Mouse (Mus musculus) lung, embryonic 15.5 days (tissue): ENCODE data around the gene Rdh1. TPM values are rescaled to one million over a fixed set of nuclear protein-coding genes. Genes with fewer than 3 reads are reported as not detected.

Experiments
- ATAC-seq: fragments of 200-750 bp; cut with Nextera tagmentation; 2 replicates; pipeline ENCODE4 v1.8.0; 2017; ENCODE audit warnings: moderate number of reproducible peaks, borderline replicate concordance; ENCODE audit not compliant: low FRiP score, low TSS enrichment; ENCODE audit errors: extremely low read depth
- H3K27ac ChIP-seq: fragments of 300-500 bp; sonication (generic); 2 replicates; pipeline ENCODE4 v1.5.1; 2015; ENCODE audit warnings: moderate library complexity, mild to moderate bottlenecking, inconsistent platforms
- H3K27me3 ChIP-seq: fragments of 300-500 bp; sonication (generic); 2 replicates; pipeline ENCODE4 v1.6.1; 2015; ENCODE audit warnings: inconsistent platforms
- H3K36me3 ChIP-seq: fragments of 300-500 bp; sonication (generic); 2 replicates; pipeline ENCODE4 v1.6.1; 2015; ENCODE audit warnings: inconsistent platforms
- H3K4me1 ChIP-seq: fragments of 300-500 bp; sonication (generic); 2 replicates; pipeline ENCODE4 v1.6.1; 2015; ENCODE audit warnings: inconsistent platforms
- H3K4me2 ChIP-seq: fragments of 300-500 bp; sonication (generic); 2 replicates; pipeline ENCODE4 v1.6.1; 2015; ENCODE audit warnings: inconsistent platforms, mild to moderate bottlenecking, moderate library complexity
- H3K4me3 ChIP-seq: fragments of 300-500 bp; sonication (generic); 2 replicates; pipeline ENCODE4 v1.5.1; 2015; ENCODE audit warnings: mild to moderate bottlenecking, inconsistent platforms
- H3K9ac ChIP-seq: fragments of 300-500 bp; sonication (generic); 2 replicates; pipeline ENCODE4 v1.6.1; 2015; ENCODE audit warnings: inconsistent platforms
- H3K9me3 ChIP-seq: fragments of 300-500 bp; sonication (generic); 2 replicates; pipeline ENCODE4 v1.6.1; 2016; ENCODE audit warnings: inconsistent platforms
- WGBS: fragments of 180-500 bp; shearing (Covaris S2); methylation state at CpG from one replicate; pipeline ENCODE4 v1.1.7; 2015; 5-methylcytosine and 5-hydroxymethylcytosine counted together
- polyA plus RNA-seq: library from polyadenylated mRNA; unstranded; fragments of >200 nt; fragmentation: Nextera tagmentation; extraction: Ambion mirVana; gene quantifications from 2 replicates; pipeline ENCODE4 v1.2.1, GENCODE M21; 2015

Rdh1 gene
- polyA plus RNA-seq, result not detected in 2 replicates

DNA sequence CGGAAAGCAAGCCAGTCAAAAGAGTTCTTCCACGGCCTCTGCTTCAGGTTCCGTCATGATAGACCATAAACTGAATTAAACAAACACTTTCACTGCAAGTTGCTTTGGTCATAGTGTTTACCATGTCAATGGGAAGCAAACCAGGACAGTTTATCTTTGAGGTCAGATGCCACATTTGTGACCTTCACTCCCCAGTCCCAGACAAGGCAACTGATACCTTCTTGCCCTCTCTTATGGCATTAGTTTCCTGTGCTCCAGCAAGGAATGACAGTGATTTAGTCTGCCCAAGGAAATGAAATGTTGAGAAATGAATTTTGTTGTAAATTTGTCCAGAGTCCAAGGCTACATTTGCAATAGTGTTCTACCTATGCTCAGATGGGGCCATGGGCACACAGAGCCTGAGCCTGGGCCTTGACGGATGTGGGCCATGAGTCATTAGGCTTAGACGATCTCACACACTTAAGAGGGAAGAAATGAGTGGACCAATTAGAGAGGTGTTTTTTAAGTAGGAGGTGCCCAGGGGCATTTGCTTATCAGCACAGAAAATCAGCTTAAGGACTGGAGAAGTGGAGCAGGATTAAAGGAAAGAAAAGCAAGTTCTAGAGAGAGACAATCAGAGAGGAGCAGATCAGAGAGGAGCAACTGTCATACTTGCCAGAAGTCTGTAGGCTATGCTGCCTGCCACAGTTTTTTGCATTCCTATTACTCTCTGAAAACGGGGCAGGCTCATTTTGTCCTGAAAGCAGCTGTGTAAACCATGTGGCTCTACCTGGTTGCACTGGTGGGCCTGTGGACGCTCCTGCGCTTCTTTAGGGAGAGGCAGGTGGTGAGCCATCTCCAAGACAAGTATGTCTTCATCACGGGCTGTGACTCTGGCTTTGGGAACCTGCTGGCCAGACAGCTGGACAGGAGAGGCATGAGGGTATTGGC is at the start of gene Rdh1, which contains the start of gene Rdh16f1:
Gene Rdh1 (plus strand): TSS at position 541 of the 930 bp plus-strand sequence.
Gene Rdh16f1 (plus strand): TSS at position 607 of the 930 bp plus-strand sequence.
- no peak within 1 kb of the TSS for H3K9ac ChIP-seq
- no peaks in the 10 kb centered on the region for H3K36me3 ChIP-seq
- no peak within 1 kb of the TSS for H3K4me3 ChIP-seq
- H3K27ac ChIP-seq, result 0 out of 2 replicates have a peak within 1 kb of the TSS, but pooled peaks have one; percentile 8
- H3K4me1 ChIP-seq, result peaks cover 8% of the 10 kb centered on the region
- no peaks in the 10 kb centered on the region for H3K27me3 ChIP-seq
- H3K9me3 ChIP-seq, result no peaks in the 10 kb centered on the region
- no peak within 1 kb of the TSS for H3K4me2 ChIP-seq
- WGBS, result 51% methylated on average over 9 of the region's 9 CpGs
- ATAC-seq, result no peak

DNA sequence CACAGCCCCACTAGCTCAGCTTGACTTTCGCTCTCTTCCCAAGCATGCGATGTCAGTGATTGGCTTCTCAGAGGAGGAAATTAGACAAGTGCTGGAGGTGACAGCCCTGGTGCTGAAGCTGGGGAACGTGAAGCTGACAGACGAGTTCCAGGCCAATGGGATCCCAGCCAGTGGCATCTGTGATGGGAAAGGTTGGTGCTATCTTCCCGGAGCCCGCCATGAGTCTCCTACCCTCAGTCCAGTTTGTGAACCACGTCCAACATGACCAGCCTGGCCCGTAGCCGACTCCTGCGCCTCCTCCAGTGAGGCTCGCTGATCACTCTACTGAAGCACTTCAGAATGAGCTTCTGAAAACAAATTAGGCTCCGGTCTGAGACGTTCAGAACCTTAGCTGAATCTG is 49.2 kb upstream of the Rdh1 start:
- no peak overlapping the region for H3K4me2 ChIP-seq
- 58% methylated on average over 13 of the region's 13 CpGs for whole genome bisulfite sequencing
- H3K36me3 ChIP-seq, result no peaks in the 10 kb centered on the region
- no peaks in the 10 kb centered on the region for H3K27me3 ChIP-seq
- no peak for ATAC-seq
- no peaks in the 10 kb centered on the region for H3K9me3 ChIP-seq
- H3K27ac ChIP-seq, result no peak overlapping the region
- no peak overlapping the region for H3K9ac ChIP-seq
- H3K4me3 ChIP-seq, result no peak overlapping the region
- peaks cover 7% of the 10 kb centered on the region; the same call in 1 of the 2 replicates for H3K4me1 ChIP-seq

DNA sequence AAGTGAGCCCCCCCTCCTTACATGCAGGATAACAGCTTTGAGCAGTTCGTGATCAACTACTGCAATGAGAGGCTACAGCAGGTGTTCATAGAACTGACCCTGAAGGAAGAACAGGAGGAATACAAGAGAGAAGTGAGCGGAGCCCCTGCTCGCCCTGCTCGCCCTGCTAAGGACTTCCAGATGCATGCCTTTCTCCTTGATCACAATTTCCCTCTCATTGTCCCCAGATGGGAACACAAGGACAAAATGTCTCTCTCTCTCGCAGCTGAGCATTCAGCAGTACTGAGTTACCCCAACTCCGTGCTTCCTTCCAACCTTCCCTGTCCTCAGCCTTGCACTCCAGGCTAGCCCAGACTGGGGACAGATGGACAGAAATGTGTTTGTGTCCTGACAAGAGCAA is 46.8 kb upstream of the Rdh1 start:
- Histone ChIP-seq H3K4me2 (no peak overlapping the region), H3K27ac (no peak overlapping the region), H3K9me3 (no peaks in the 10 kb centered on the region), H3K36me3 (no peaks in the 10 kb centered on the region), H3K4me1 (0 out of 2 replicates have a peak, but pooled peaks cover 2% of the 10 kb centered on the region), H3K9ac (no peak overlapping the region), H3K4me3 (no peak overlapping the region), H3K27me3 (no peaks in the 10 kb centered on the region)
- WGBS, result 69% methylated on average over 6 of the region's 6 CpGs
- no peak for ATAC-seq

DNA sequence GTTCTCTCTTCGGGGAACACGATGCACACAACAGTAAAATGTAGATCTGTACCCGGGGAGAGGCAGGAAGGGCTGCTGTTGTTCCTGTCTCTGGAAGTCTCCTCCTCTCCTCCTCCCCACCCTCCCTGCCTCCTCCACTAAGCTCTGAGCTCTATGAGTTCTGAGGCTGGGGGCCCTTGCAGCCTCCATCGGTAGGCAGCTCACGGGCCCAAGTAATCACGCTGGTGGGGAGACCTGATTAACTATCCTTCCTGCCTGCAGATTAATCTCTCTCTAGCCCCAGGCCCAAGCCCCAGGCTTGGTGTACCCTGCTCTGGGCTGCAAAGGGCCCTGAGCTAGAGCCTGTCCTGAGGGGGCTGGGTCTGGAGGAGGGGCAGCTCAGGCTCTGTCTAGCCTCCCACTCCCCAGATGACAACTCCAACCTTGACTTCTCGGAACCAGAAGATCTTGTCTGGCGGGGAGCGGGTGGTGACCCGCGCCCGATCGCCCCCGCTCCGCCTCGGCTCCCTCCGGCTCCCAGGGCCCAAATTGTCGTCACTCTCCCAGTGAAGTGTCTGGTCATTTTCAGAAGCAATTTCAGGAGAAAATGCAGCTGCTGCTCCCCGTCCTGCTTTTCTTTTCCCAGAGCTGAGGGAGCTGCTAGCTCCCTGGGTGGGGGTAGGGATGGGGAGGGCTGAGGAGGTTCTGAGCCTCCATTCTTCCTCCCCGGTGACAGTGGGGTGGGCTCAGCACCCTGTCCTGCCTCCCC is 37.7 kb upstream of the Rdh1 start:
- H3K27ac ChIP-seq, result peak overlapping the region; percentile 42; the same call in 1 of the 2 replicates
- 11% methylated on average over 20 of the region's 20 CpGs for WGBS

DNA sequence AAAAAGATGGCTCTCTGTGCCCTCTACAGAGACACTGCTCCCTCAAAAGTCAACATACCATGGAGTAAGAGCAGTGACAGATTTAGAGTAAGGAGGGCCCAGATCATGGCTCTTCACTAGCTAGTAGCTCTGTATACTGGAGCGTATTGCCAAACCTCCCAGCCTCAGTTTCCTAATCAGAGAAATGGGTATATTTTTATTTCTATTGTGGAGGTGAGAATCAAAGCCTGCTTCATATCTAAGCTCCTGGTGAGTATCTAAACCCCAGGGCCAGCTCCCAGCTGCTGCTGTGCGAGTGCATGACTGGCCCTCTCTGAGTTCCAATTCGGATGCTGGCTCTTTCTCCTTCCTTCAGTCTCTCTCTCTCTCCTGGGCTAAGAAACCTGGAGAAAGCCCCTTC is 35.3 kb upstream of the Rdh1 start, which contains the start of gene Tac2:
Gene Tac2 (plus strand): TSS at position 301 of the 400 bp plus-strand sequence.
- Histone ChIP-seq H3K4me1 (0 out of 2 replicates have a peak, but pooled peaks cover 7% of the 10 kb centered on the region), H3K27ac (no peak within 1 kb of the TSS), H3K9ac (no peak within 1 kb of the TSS), H3K36me3 (no peaks in the 10 kb centered on the region), H3K27me3 (peaks cover 18% of the 10 kb centered on the region; the same call in 1 of the 2 replicates), H3K4me3 (no peak within 1 kb of the TSS), H3K9me3 (no peaks in the 10 kb centered on the region), H3K4me2 (no peak within 1 kb of the TSS)
- ATAC-seq, result no peak
- 77% methylated on average over 3 of the region's 3 CpGs for WGBS

More for the DNA sequence above, 37.7 kb upstream of the Rdh1 start:
- Histone ChIP-seq H3K9me3 (no peaks in the 10 kb centered on the region), H3K4me3 (peak overlapping the region; percentile 14), H3K27me3 (peaks cover 18% of the 10 kb centered on the region; the same call in 1 of the 2 replicates), H3K4me2 (peak overlapping the region; percentile 48), H3K36me3 (no peaks in the 10 kb centered on the region), H3K9ac (no peak overlapping the region; the same call in 1 of the 2 replicates), H3K4me1 (0 out of 2 replicates have a peak, but pooled peaks cover 7% of the 10 kb centered on the region)
- peak; percentile 55; the same call in 1 of the 2 replicates for ATAC-seq

DNA sequence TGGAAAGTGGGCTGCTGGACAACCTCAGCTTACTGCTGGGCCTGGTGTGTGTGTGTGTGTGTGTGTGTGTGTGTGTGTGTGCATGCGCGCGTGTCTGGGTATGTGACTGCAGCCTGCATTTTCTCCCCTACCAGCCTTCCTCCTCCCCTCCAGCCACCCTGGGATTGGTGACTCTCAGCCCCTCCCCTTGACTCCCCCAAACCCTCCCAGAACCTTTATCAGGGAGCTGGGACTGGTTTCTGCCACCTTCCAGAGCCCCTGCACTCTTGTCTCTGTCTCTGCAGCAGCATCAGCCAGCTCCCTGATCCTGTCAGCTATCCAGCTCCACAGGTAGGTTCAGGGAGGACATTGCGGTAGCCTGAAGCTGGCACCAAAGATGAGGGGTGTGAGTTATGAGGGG is 34.4 kb upstream of the Rdh1 start:
- no peak overlapping the region for H3K9ac ChIP-seq
- 0 out of 2 replicates have a peak, but pooled peaks cover 7% of the 10 kb centered on the region for H3K4me1 ChIP-seq
- 63% methylated on average over 4 of the region's 4 CpGs for WGBS
- H3K27ac ChIP-seq, result no peak overlapping the region
- no peak for ATAC-seq
- no peaks in the 10 kb centered on the region for H3K36me3 ChIP-seq
- no peak overlapping the region for H3K4me2 ChIP-seq
- peaks cover 12% of the 10 kb centered on the region; the same call in 1 of the 2 replicates for H3K27me3 ChIP-seq
- H3K4me3 ChIP-seq, result no peak overlapping the region
- H3K9me3 ChIP-seq, result no peaks in the 10 kb centered on the region

DNA sequence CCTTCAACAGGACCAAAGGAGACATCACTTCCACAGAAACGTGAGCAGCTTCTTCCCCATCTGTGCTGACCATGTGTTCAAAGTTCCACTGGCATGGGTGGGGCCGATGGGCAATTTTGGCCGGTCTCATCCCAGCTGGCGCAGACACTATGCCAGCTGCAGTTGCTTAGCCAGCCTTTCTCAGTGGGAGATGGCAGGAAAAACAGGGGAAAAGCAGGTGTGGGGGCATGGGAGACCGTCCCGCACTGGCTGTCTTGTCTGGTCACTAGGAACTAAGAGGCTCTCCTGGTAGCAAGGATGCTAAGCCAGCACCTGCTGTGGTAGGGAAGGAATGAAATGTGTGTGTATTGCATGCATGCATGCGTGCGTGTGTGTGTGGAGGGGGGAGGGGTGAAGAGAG is 31.1 kb upstream of the Rdh1 start:
- Histone ChIP-seq H3K4me2 (no peak overlapping the region), H3K4me1 (no peaks in the 10 kb centered on the region), H3K36me3 (no peaks in the 10 kb centered on the region), H3K4me3 (no peak overlapping the region), H3K27ac (no peak overlapping the region), H3K9me3 (no peaks in the 10 kb centered on the region), H3K27me3 (no peaks in the 10 kb centered on the region), H3K9ac (no peak overlapping the region)
- WGBS, result 68% methylated on average over 8 of the region's 8 CpGs
- ATAC-seq, result no peak

DNA sequence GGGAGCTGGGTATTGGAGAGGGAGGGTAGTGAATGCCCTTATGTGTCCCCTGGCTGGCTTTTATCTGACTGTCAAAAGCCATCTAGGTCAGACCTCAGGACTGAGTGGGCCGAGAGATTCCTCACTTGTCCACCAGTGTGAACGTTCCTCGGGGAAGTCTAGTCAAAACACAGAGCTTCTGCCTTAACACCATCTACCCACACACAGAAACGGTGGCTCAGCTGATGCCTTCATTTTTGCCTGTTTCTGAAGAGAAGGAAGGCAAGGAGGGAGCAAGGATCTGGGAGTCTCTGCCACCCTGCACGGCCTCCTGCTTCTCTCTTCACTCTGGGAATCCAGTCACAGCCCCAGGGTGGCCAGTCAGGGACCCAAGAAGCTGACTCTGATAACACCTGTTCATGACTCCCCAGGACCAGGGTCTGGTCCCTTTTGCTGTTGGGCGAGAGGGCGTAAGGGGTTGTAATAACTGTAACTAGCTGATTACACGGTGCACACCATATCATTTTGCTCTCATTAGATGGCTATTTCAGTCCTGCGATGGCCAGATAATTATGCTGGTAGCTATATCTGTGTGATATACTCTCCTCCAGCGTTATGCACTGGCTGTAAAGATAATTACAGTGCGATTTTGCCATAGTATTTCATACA is 29.1 kb upstream of the Rdh1 start:
- no peaks in the 10 kb centered on the region for H3K36me3 ChIP-seq
- H3K27me3 ChIP-seq, result no peaks in the 10 kb centered on the region
- no peak for ATAC-seq
- 69% methylated on average over 11 of the region's 11 CpGs for WGBS
- H3K9ac ChIP-seq, result no peak overlapping the region
- H3K9me3 ChIP-seq, result no peaks in the 10 kb centered on the region
- H3K4me1 ChIP-seq, result no peaks in the 10 kb centered on the region
- H3K4me3 ChIP-seq, result no peak overlapping the region
- no peak overlapping the region for H3K4me2 ChIP-seq
- no peak overlapping the region for H3K27ac ChIP-seq

DNA sequence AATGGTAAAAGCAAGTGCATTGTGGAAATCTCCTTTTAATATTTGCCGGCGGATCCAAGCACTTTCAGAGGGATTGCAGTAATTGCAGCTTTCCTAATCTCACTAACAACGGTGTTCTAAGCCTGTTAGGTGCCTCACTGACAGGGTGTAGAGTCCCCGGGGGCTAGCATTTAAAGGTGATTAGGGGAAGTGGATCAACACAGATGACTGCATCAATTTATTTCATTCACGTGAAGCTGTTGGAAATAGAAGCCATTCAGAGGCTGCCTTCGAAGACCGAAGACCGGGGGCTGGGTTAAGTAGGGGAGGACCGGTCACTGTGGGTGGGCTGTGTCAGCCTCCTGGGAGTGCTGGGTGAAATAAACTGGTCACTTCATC is 28.6 kb upstream of the Rdh1 start:
- WGBS, result 40% methylated on average over 9 of the region's 9 CpGs
- H3K4me2 ChIP-seq, result no peak overlapping the region
- H3K4me3 ChIP-seq, result no peak overlapping the region

DNA sequence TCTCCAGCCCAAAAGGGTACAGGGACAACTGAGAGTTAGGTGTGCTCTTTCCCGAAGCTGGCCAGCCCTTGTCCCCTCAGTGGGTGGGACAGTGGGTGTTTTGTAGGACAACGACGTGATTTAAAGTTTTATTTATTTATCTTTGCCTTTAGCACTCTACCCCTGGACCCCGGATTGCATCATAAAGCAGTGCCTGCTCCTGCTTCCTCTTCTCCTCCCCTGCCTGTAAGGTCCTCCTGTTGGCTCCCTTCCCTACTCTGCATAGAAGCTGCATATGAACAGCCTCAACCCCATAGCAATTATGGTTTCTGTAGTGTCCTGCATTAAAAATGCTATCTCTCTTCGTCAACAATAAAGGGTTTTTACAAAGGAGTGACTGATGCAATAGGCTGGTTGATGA is 28.1 kb upstream of the Rdh1 start:
- no peak overlapping the region for H3K4me2 ChIP-seq
- H3K4me1 ChIP-seq, result no peaks in the 10 kb centered on the region
- H3K27me3 ChIP-seq, result no peaks in the 10 kb centered on the region
- no peak overlapping the region for H3K9ac ChIP-seq
- H3K36me3 ChIP-seq, result no peaks in the 10 kb centered on the region
- H3K4me3 ChIP-seq, result no peak overlapping the region
- WGBS, result 22% methylated on average over 5 of the region's 5 CpGs
- no peaks in the 10 kb centered on the region for H3K9me3 ChIP-seq
- no peak for ATAC-seq
- H3K27ac ChIP-seq, result no peak overlapping the region

More for the DNA sequence above, 28.6 kb upstream of the Rdh1 start:
- ATAC-seq, result no peak
- Histone ChIP-seq H3K9me3 (no peaks in the 10 kb centered on the region), H3K36me3 (no peaks in the 10 kb centered on the region), H3K27ac (no peak overlapping the region), H3K27me3 (no peaks in the 10 kb centered on the region), H3K4me1 (no peaks in the 10 kb centered on the region), H3K9ac (no peak overlapping the region)

DNA sequence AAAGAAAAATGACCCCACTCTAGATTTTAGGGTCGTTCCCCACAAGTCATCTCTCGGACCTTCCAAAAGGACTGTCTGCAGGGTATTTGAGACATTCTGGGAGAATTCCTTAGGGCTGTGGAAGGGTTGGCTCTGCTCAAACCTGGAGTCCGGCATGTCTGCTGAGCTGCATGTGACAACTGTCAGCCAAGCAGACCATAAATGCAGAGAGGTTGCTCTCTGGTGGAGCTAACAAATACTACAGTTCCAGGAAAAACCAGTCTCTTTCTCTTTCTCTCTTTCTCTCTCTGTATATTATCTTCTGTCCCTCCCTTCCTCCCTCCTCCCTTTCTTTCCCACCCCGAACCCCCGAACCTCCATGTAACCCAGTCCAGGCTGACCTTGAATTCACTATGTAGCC is 25.1 kb upstream of the Rdh1 start:
- ATAC-seq, result no peak
- H3K36me3 ChIP-seq, result no peaks in the 10 kb centered on the region
- H3K4me3 ChIP-seq, result no peak overlapping the region
- H3K27ac ChIP-seq, result no peak overlapping the region
- no peaks in the 10 kb centered on the region for H3K27me3 ChIP-seq
- WGBS, result 33% methylated on average over 5 of the region's 5 CpGs
- 0 out of 2 replicates have a peak, but pooled peaks cover 6% of the 10 kb centered on the region for H3K4me1 ChIP-seq
- no peak overlapping the region for H3K4me2 ChIP-seq
- no peak overlapping the region for H3K9ac ChIP-seq
- H3K9me3 ChIP-seq, result no peaks in the 10 kb centered on the region
